Mouse (Mus musculus) hindbrain, embryonic 11.5 days (tissue): ENCODE measurements around the gene Tacc2. TPM values are rescaled to one million over a fixed set of nuclear protein-coding genes. Genes with fewer than 3 reads are reported as not detected.
A peak's percentile ranks its signal among the peaks of the same experiment; 100 is the strongest.

Experiments
- ATAC-seq: fragments of 200-750 bp; cut with Nextera tagmentation; 2 replicates; pipeline ENCODE4 v1.8.0; 2017; ENCODE audit warnings: mild to moderate bottlenecking, moderate TSS enrichment, moderate library complexity; ENCODE audit not compliant: low FRiP score
- DNase-seq: peaks from one replicate; pipeline ENCODE4 v3.0.0-alpha.2; 2015; ENCODE audit warnings: low spot score
- H3K27ac ChIP-seq: fragments of 300-500 bp; sonication (generic); 2 replicates; pipeline ENCODE4 v1.5.1; 2014; ENCODE audit warnings: mild to moderate bottlenecking, low read depth, low read length
- H3K27me3 ChIP-seq: fragments of 300-500 bp; sonication (generic); 2 replicates; pipeline ENCODE4 v1.6.1; 2014; ENCODE audit warnings: mild to moderate bottlenecking, low read length, moderate library complexity, mixed read lengths; ENCODE audit not compliant: control insufficient read depth, insufficient read depth
- H3K36me3 ChIP-seq: fragments of 300-500 bp; sonication (generic); 2 replicates; pipeline ENCODE4 v1.6.1; 2014; ENCODE audit warnings: mild to moderate bottlenecking, low read length, moderate library complexity, mixed read lengths; ENCODE audit not compliant: control insufficient read depth, insufficient read depth
- H3K4me1 ChIP-seq: fragments of 300-500 bp; sonication (generic); replicated peaks from 2 replicates; pipeline ENCODE4 v1.6.1; 2014; ENCODE audit warnings: low read length, mixed read lengths; ENCODE audit not compliant: control insufficient read depth, insufficient read depth
- H3K4me2 ChIP-seq: fragments of 300-500 bp; sonication (generic); replicated peaks from 2 replicates; pipeline ENCODE4 v1.6.1; 2014; ENCODE audit warnings: mild to moderate bottlenecking, low read depth, low read length
- H3K4me3 ChIP-seq: fragments of 300-500 bp; sonication (generic); 2 replicates; pipeline ENCODE4 v1.5.1; 2014; ENCODE audit warnings: low read depth, low read length
- H3K9ac ChIP-seq: fragments of 300-500 bp; sonication (generic); 2 replicates; pipeline ENCODE4 v1.6.1; 2014; ENCODE audit warnings: low read depth, low read length
- H3K9me3 ChIP-seq: fragments of 300-500 bp; sonication (generic); 2 replicates; pipeline ENCODE4 v1.6.1; 2016; ENCODE audit warnings: low read length; ENCODE audit not compliant: control insufficient read depth
- WGBS: fragments of 180-500 bp; shearing (Covaris S2); extraction: QIAGEN DNeasy Blood & Tissue Kit; methylation state at CpG from one replicate; pipeline ENCODE4 v1.1.7; 2014; 5-methylcytosine and 5-hydroxymethylcytosine counted together
- polyA plus RNA-seq: library from polyadenylated mRNA; unstranded; fragments of >200 nt; fragmentation: Nextera tagmentation; extraction: Ambion mirVana; gene quantifications from 2 replicates; pipeline ENCODE4 v1.2.1, GENCODE M21; 2014

Gene Tacc2
- polyA plus RNA-seq, 1 experiment from 2014 or later = 46.8 TPM

- Histone ChIP-seq H3K9me3 (no peaks in the 10 kb centered on the region), H3K4me3 (peak overlapping the region; percentile 79), H3K27me3 (no peaks in the 10 kb centered on the region), H3K36me3 (no peaks in the 10 kb centered on the region), H3K4me1 (no peaks in the 10 kb centered on the region), H3K9ac (peak overlapping the region; percentile 97), H3K4me2 (peak overlapping the region; percentile 75), H3K27ac (no peak overlapping the region)
- WGBS = 61% methylated on average over 3 of the region's 3 CpGs
- no peak for DNase-seq
- no peak for ATAC-seq
These were observed 31.3 kb upstream of the Tacc2 start for GRCm38 (mm10) chr7:130545893-130546292.

- Histone ChIP-seq H3K4me1 (no peaks in the 10 kb centered on the region), H3K4me2 (peak overlapping the region; percentile 75), H3K27ac (peak overlapping the region; percentile 98), H3K9me3 (no peaks in the 10 kb centered on the region), H3K36me3 (no peaks in the 10 kb centered on the region), H3K9ac (peak overlapping the region; percentile 97), H3K27me3 (no peaks in the 10 kb centered on the region), H3K4me3 (peak overlapping the region; percentile 79)
- ATAC-seq = no peak; the same call in 1 of the 2 replicates
- 9% methylated on average over 7 of the region's 7 CpGs for WGBS
- DNase-seq = no peak
These were observed 30.8 kb upstream of the Tacc2 start for GRCm38 (mm10) chr7:130546421-130546790.

GRCm38 (mm10) chr7:130546791-130547484, 30.3 kb upstream of the Tacc2 start:
- ATAC-seq (peak; percentile 96), DNase-seq (peak; percentile 96)
- Histone ChIP-seq H3K9ac (peak overlapping the region; percentile 97), H3K27ac (peak overlapping the region; percentile 98), H3K4me2 (peak overlapping the region; percentile 75), H3K4me3 (peak overlapping the region; percentile 79), H3K36me3 (no peaks in the 10 kb centered on the region), H3K27me3 (no peaks in the 10 kb centered on the region), H3K4me1 (no peaks in the 10 kb centered on the region), H3K9me3 (no peaks in the 10 kb centered on the region)
- WGBS = under 1% methylated on average over 83 of the region's 84 CpGs

GRCm38 (mm10) chr7:130547635-130548175, 29.5 kb upstream of the Tacc2 start:
- H3K4me2 ChIP-seq = no peak overlapping the region
- ATAC-seq = no peak

GRCm38 (mm10) chr7:130552780-130553179, 24.5 kb upstream of the Tacc2 start:
- 56% methylated on average over 5 of the region's 5 CpGs for WGBS
- Histone ChIP-seq H3K36me3 (no peaks in the 10 kb centered on the region), H3K4me2 (no peak overlapping the region), H3K27me3 (no peaks in the 10 kb centered on the region), H3K4me3 (no peak overlapping the region), H3K9ac (no peak overlapping the region), H3K27ac (no peak overlapping the region), H3K4me1 (no peaks in the 10 kb centered on the region), H3K9me3 (no peaks in the 10 kb centered on the region)
- no peak for ATAC-seq
- no peak for DNase-seq

More at GRCm38 (mm10) chr7:130547635-130548175, 29.5 kb upstream of the Tacc2 start:
- Histone ChIP-seq H3K9ac (no peak overlapping the region), H3K36me3 (no peaks in the 10 kb centered on the region), H3K4me3 (no peak overlapping the region), H3K27me3 (no peaks in the 10 kb centered on the region), H3K9me3 (no peaks in the 10 kb centered on the region), H3K27ac (no peak overlapping the region; the same call in 1 of the 2 replicates), H3K4me1 (no peaks in the 10 kb centered on the region)
- WGBS = 84% methylated on average over 12 of the region's 12 CpGs
- no peak for DNase-seq

- Histone ChIP-seq H3K4me2 (no peak overlapping the region), H3K27me3 (no peaks in the 10 kb centered on the region), H3K4me1 (no peaks in the 10 kb centered on the region), H3K9me3 (no peaks in the 10 kb centered on the region), H3K27ac (no peak overlapping the region), H3K36me3 (no peaks in the 10 kb centered on the region), H3K4me3 (no peak overlapping the region), H3K9ac (no peak overlapping the region)
- no peak for DNase-seq
- no peak for ATAC-seq
- 66% methylated on average over 4 of the region's 4 CpGs for WGBS
These were observed 23.9 kb upstream of the Tacc2 start for GRCm38 (mm10) chr7:130553321-130553720.

GRCm38 (mm10) chr7:130555597-130555996, 21.6 kb upstream of the Tacc2 start:
- Histone ChIP-seq H3K4me2 (no peak overlapping the region), H3K9ac (no peak overlapping the region), H3K9me3 (no peaks in the 10 kb centered on the region), H3K27ac (no peak overlapping the region), H3K4me1 (no peaks in the 10 kb centered on the region), H3K4me3 (no peak overlapping the region), H3K27me3 (no peaks in the 10 kb centered on the region), H3K36me3 (no peaks in the 10 kb centered on the region)
- no peak for DNase-seq
- no peak for ATAC-seq
- WGBS = 69% methylated on average over 5 of the region's 5 CpGs

GRCm38 (mm10) chr7:130558592-130558991, 18.6 kb upstream of the Tacc2 start:
- DNase-seq (no peak), ATAC-seq (no peak)
- no peak overlapping the region for H3K9ac ChIP-seq
- WGBS = 80% methylated on average over 4 of the region's 4 CpGs
- H3K27me3 ChIP-seq = no peaks in the 10 kb centered on the region
- no peaks in the 10 kb centered on the region for H3K9me3 ChIP-seq
- no peaks in the 10 kb centered on the region for H3K36me3 ChIP-seq
- no peak overlapping the region for H3K4me3 ChIP-seq
- H3K27ac ChIP-seq = no peak overlapping the region
- H3K4me1 ChIP-seq = no peaks in the 10 kb centered on the region
- no peak overlapping the region for H3K4me2 ChIP-seq

GRCm38 (mm10) chr7:130560933-130561332, 16.3 kb upstream of the Tacc2 start:
- no peak overlapping the region for H3K9ac ChIP-seq
- H3K4me1 ChIP-seq = no peaks in the 10 kb centered on the region
- no peaks in the 10 kb centered on the region for H3K9me3 ChIP-seq
- no peak overlapping the region for H3K27ac ChIP-seq
- H3K4me3 ChIP-seq = no peak overlapping the region
- ATAC-seq = no peak
- H3K36me3 ChIP-seq = no peaks in the 10 kb centered on the region
- DNase-seq = no peak
- no peaks in the 10 kb centered on the region for H3K27me3 ChIP-seq
- H3K4me2 ChIP-seq = no peak overlapping the region
- WGBS = 75% methylated on average over 1 of the region's 1 CpGs
